Mouse (Mus musculus): ENCODE results near the gene Sprr2i.

The Sprr2i gene

GRCm38 (mm10) chr3:92407691-92408090, at the start of gene Sprr2i:
TSS of gene Sprr2i (plus strand) at chr3:92407991.
- DNase-seq (ENCODE audit: low spot score): no peak

- no peak for DNase-seq (ENCODE audit: low spot score)
Measured at GRCm38 (mm10) chr3:92361619-92362018, 46.2 kb upstream of the Sprr2i start.

GRCm38 (mm10) chr3:92364887-92365286, 42.9 kb upstream of the Sprr2i start, which contains the start of gene Sprr2f:
TSS of gene Sprr2f (plus strand) at chr3:92365187.
- no peak for DNase-seq (ENCODE audit: low spot score)

- DNase-seq (ENCODE audit: low spot score): no peak
Measured at GRCm38 (mm10) chr3:92373613-92374012, 34.2 kb upstream of the Sprr2i start.

GRCm38 (mm10) chr3:92385385-92385784, 22.4 kb upstream of the Sprr2i start, which contains the start of gene Sprr2h:
TSS of gene Sprr2h (plus strand) at chr3:92385685.
- DNase-seq (ENCODE audit: low spot score): no peak

GRCm38 (mm10) chr3:92394301-92394700, 13.5 kb upstream of the Sprr2i start:
- DNase-seq (ENCODE audit: low spot score): no peak

- no peak for DNase-seq (ENCODE audit: low spot score)
Measured at GRCm38 (mm10) chr3:92417782-92418181, 10.0 kb downstream of the Sprr2i start, which contains the start of gene Sprr2j-ps. TSS of gene Sprr2j-ps (plus strand) at chr3:92418082.

- DNase-seq (ENCODE audit: low spot score): no peak
Measured at GRCm38 (mm10) chr3:92429323-92429722, 21.5 kb downstream of the Sprr2i start, which contains the start of gene Gm9774. TSS of gene Gm9774 (minus strand) at chr3:92429423.

GRCm38 (mm10) chr3:92432282-92432681, 24.5 kb downstream of the Sprr2i start, which contains the start of gene Sprr2k:
TSS of gene Sprr2k (plus strand) at chr3:92432582.
- no peak for DNase-seq (ENCODE audit: low spot score)

- DNase-seq (ENCODE audit: low spot score): no peak
Measured at GRCm38 (mm10) chr3:92438689-92439088, 30.9 kb downstream of the Sprr2i start, which contains the start of gene Sprr1b. TSS of gene Sprr1b (minus strand) at chr3:92438789.

- DNase-seq (ENCODE audit: low spot score): no peak
Measured at GRCm38 (mm10) chr3:92440177-92440576, 32.4 kb downstream of the Sprr2i start.

- no peak for DNase-seq (ENCODE audit: low spot score)
Measured at GRCm38 (mm10) chr3:92455151-92455550, 47.4 kb downstream of the Sprr2i start.

- no peak for DNase-seq (ENCODE audit: low spot score)
Measured at GRCm38 (mm10) chr3:92458620-92459019, 50.8 kb downstream of the Sprr2i start, which contains the start of gene Sprr3. TSS of gene Sprr3 (minus strand) at chr3:92458720.
